Mouse (Mus musculus) myocyte (in vitro differentiated cells): ENCODE measurements around the gene Hist1h1e.

Experiments used
- CEBPB ChIP-seq: IDR thresholded peaks from 2 replicates; pipeline ENCODE4 v1.6.1; 2011; ENCODE audit warnings: mild to moderate bottlenecking, moderate library complexity; ENCODE audit not compliant: poor library complexity, insufficient read depth, severe bottlenecking
- E2F4 ChIP-seq: IDR thresholded peaks from one replicate; pipeline ENCODE4 v1.6.1; 2011; ENCODE audit warnings: mild to moderate bottlenecking, control low read depth, moderate library complexity; ENCODE audit not compliant: insufficient read depth
- MAX ChIP-seq: IDR thresholded peaks from one replicate; pipeline ENCODE4 v1.6.1; 2011; ENCODE audit warnings: low read depth, mild to moderate bottlenecking, control low read depth
- MYOD1 ChIP-seq, 3 experiments: IDR thresholded peaks; one replicate each; pipeline ENCODE4 v1.6.1; 2011; ENCODE audit warnings: control low read depth in 2 of 3, low read depth in 2 of 3, mild to moderate bottlenecking in 2 of 3, moderate library complexity in 1 of 3; ENCODE audit not compliant: insufficient read length in 2 of 3, control insufficient read depth in 1 of 3
- MYOG ChIP-seq, 3 experiments: IDR thresholded peaks; one replicate each; pipeline ENCODE4 v1.6.1; 2011; ENCODE audit warnings: control low read depth in 2 of 3, low read depth in 2 of 3, mild to moderate bottlenecking in 2 of 3; ENCODE audit not compliant: insufficient read length in 2 of 3, control insufficient read depth in 1 of 3, insufficient read depth in 1 of 3
- POLR2A ChIP-seq: IDR thresholded peaks from one replicate; pipeline ENCODE4 v1.6.1; 2011; ENCODE audit warnings: low read depth, mild to moderate bottlenecking, control low read depth, moderate library complexity; ENCODE audit not compliant: insufficient read length
- POLR2AphosphoS2 ChIP-seq: IDR thresholded peaks from one replicate; pipeline ENCODE4 v1.6.1; 2011; ENCODE audit warnings: low read depth, control low read depth; ENCODE audit not compliant: insufficient read length
- REST ChIP-seq: IDR thresholded peaks from one replicate; pipeline ENCODE4 v1.6.1; 2011; ENCODE audit warnings: mild to moderate bottlenecking, control low read depth, moderate library complexity; ENCODE audit not compliant: insufficient read depth, insufficient read length
- SRF ChIP-seq: IDR thresholded peaks from one replicate; pipeline ENCODE4 v1.6.1; 2011; ENCODE audit warnings: low read depth; ENCODE audit not compliant: control insufficient read depth, insufficient read length
- TCF12 ChIP-seq: IDR thresholded peaks from one replicate; pipeline ENCODE4 v1.6.1; 2011; ENCODE audit warnings: mild to moderate bottlenecking, control low read depth; ENCODE audit not compliant: poor library complexity, insufficient read depth, severe bottlenecking
- TCF3 ChIP-seq: IDR thresholded peaks from one replicate; pipeline ENCODE4 v1.6.1; 2011; ENCODE audit warnings: low read depth, control low read depth; ENCODE audit not compliant: insufficient read length
- USF1 ChIP-seq: IDR thresholded peaks from one replicate; pipeline ENCODE4 v1.6.1; 2011; ENCODE audit warnings: low read depth, mild to moderate bottlenecking, control low read depth, moderate library complexity

DNA sequence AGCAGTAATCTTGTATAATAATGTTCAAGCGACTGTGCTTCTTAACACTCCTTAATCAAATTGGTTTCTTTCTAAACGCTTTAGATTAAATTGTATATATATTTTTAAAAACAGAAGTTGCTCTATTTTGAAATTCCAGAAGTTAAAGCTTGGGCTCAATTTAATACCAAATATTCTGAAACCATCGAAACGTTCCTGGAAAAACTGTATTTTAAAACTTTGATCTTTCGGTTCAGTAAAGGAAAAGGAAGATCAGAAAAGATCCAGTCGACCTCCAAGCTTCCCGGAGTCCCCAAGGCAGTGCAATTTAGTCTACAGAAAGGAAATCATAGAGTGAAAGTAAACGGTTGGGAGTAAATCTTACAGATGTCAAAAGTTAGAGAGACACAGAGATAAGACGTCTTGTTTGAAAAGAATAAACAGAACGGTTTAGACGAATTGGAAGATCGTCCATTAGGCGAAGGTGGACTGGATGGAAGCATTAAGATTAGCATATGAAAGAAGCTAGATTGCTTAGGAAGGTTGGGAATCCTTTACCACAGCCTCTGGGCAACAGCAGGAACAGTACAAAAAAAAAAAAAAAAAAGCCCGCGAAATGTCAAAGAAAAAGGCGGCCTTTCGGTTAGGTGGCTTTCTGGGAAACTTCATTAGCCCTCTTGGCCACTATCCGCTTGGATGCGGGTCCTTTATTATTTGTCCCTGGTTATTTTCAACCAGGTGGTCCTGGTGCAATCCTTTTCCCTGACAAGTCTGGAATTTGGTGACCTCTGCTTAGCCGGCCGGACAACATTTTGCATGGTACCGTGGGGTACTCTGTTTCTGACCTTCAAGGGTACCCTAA lies 36.0 kb downstream of the Hist1h1e start:
- no peak for TF ChIP-seq POLR2A
- TF ChIP-seq POLR2AphosphoS2: no peak
- TF ChIP-seq TCF3: no peak
- no peak for TF ChIP-seq CEBPB
- TF ChIP-seq MAX: no peak
- TF ChIP-seq REST: no peak
- TF ChIP-seq USF1: no peak
- TF ChIP-seq MYOG (IDR thresholded peaks at IDR 0.05; ENCODE audit: control insufficient read depth in 1 of 3, insufficient read depth in 1 of 3, insufficient read length in 2 of 3, low read depth in 2 of 3): no peak
- TF ChIP-seq TCF12: no peak
- no peak for TF ChIP-seq MYOD1 (IDR thresholded peaks at IDR 0.05; ENCODE audit: control insufficient read depth in 1 of 3, insufficient read length in 2 of 3, low read depth in 2 of 3)
- TF ChIP-seq E2F4: no peak
- TF ChIP-seq SRF: no peak
